Mouse (Mus musculus) forebrain, embryonic 16.5 days (tissue): ENCODE measurements at regions not wholly inside any gene's neighbourhood (a gene's known extent, or its start where the extent isn't known, plus 50 kb on each side); places are given as distances from the start of the nearest gene placed in this dataset.

Experiments
- ATAC-seq: fragments of 200-750 bp; cut with Nextera tagmentation; 2 replicates; pipeline ENCODE4 v1.8.0; 2017; ENCODE audit warnings: mild to moderate bottlenecking, moderate library complexity
- H3K27ac ChIP-seq: fragments of 300-500 bp; sonication (generic); 2 replicates; pipeline ENCODE4 v1.5.1; 2014; ENCODE audit warnings: low read length, control low read depth
- H3K27me3 ChIP-seq: fragments of 300-500 bp; sonication (generic); replicated peaks from 2 replicates; pipeline ENCODE4 v1.6.1; 2014; ENCODE audit warnings: low read length; ENCODE audit not compliant: control insufficient read depth, insufficient read depth
- H3K36me3 ChIP-seq: fragments of 300-500 bp; sonication (generic); 2 replicates; pipeline ENCODE4 v1.6.1; 2014; ENCODE audit not compliant: control insufficient read depth, insufficient read depth
- H3K4me1 ChIP-seq: fragments of 300-500 bp; sonication (generic); replicated peaks from 2 replicates; pipeline ENCODE4 v1.6.1; 2014; ENCODE audit warnings: low read length; ENCODE audit not compliant: control insufficient read depth, insufficient read depth
- H3K4me2 ChIP-seq: fragments of 300-500 bp; sonication (generic); 2 replicates; pipeline ENCODE4 v1.6.1; 2014; ENCODE audit warnings: mild to moderate bottlenecking, low read length, control low read depth
- H3K4me3 ChIP-seq: fragments of 300-500 bp; sonication (generic); replicated peaks from 2 replicates; pipeline ENCODE4 v1.5.1; 2014; ENCODE audit warnings: mild to moderate bottlenecking, low read length, control low read depth
- H3K9ac ChIP-seq: fragments of 300-500 bp; sonication (generic); replicated peaks from 2 replicates; pipeline ENCODE4 v1.6.1; 2014; ENCODE audit warnings: low read depth, low read length, control low read depth
- H3K9me3 ChIP-seq: fragments of 300-500 bp; sonication (generic); 2 replicates; pipeline ENCODE4 v1.6.1; 2016; ENCODE audit warnings: low read length; ENCODE audit not compliant: control insufficient read depth
- WGBS: fragments of 180-500 bp; shearing (Covaris S2); extraction: QIAGEN DNeasy Blood & Tissue Kit; methylation state at CpG from one replicate; pipeline ENCODE4 v1.1.7; 2014; 5-methylcytosine and 5-hydroxymethylcytosine counted together

DNA sequence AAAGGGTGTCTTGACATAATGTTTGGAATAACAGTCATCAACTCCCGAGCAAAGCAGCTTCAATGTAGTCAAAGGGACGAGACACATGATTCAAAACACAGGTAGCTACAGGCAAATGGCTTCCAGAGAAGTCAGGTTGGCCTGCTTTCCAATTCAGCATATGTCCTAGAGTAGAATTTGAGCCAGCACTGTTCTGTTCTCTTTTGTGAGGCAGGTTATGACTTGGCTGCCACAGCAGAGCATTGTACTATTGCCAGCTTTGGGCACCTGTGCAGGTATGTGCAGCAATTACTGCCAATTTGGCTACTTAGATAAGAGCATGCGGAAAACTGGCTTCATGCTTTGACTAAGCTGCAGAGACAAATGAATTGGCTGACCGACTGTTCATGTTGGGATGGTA, 699.1 kb downstream of the Pkhd1 start:
- H3K9me3 ChIP-seq = no peaks in the 10 kb centered on the region
- H3K36me3 ChIP-seq = no peaks in the 10 kb centered on the region
- H3K27me3 ChIP-seq = no peaks in the 10 kb centered on the region
- H3K27ac ChIP-seq = no peak overlapping the region
- ATAC-seq = no peak
- WGBS = 82% methylated on average over 4 of the region's 4 CpGs
- H3K4me3 ChIP-seq = no peak overlapping the region
- no peaks in the 10 kb centered on the region for H3K4me1 ChIP-seq
- H3K4me2 ChIP-seq = no peak overlapping the region
- no peak overlapping the region for H3K9ac ChIP-seq

DNA sequence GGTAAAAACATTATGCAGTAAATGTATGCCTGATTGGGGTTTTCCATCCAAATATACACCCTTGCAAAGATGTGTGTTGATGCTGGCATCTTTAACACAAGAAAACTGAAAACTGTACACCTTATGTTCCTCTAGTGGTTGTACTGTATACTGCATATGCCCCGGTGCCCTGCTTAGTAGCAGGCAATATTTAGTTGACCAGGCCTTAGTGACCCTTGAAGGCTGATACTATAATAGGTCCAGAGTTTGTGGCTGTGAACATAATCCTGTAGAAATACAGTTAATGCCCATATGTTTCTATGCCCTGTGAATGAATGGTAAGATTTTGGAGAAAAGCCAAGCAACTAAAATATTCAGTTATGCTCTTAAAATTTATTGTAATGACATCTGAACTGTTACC, 690.7 kb downstream of the Pkhd1 start:
- Histone ChIP-seq H3K9me3 (no peaks in the 10 kb centered on the region), H3K4me2 (no peak overlapping the region), H3K36me3 (no peaks in the 10 kb centered on the region), H3K4me3 (no peak overlapping the region), H3K27ac (no peak overlapping the region), H3K27me3 (no peaks in the 10 kb centered on the region), H3K4me1 (no peaks in the 10 kb centered on the region), H3K9ac (no peak overlapping the region)
- WGBS = 79% methylated on average over 1 of the region's 1 CpGs
- peak; percentile 40; the same call in 1 of the 2 replicates for ATAC-seq

DNA sequence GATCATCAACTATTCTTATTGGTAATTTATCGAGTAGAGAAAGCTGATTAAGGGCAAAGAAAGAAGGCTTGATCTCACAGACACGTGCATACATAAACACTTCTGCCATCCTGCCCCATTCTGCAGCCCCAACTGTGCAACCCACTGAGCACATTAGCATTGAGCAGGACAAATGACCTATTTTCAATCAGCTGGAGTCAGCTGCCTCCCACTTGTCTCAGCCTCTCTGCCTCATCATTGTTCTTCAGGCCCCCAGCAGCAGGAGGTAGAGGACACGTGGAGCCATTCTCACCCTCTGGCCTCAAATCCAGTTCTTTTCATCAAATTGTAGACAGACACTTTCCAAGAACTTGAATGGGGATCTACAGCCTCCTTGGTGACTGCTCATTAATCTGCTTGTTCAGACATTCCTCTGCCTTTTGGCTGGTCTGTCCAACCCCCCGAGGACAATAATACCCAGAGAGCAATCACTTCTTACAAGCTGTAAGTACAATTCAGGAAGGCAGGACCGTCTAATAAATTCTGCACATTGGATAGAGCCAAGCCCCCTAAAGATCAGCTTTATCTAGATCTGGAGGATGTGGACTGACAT, 690.0 kb downstream of the Pkhd1 start:
- 2% methylated on average over 5 of the region's 5 CpGs for WGBS

DNA sequence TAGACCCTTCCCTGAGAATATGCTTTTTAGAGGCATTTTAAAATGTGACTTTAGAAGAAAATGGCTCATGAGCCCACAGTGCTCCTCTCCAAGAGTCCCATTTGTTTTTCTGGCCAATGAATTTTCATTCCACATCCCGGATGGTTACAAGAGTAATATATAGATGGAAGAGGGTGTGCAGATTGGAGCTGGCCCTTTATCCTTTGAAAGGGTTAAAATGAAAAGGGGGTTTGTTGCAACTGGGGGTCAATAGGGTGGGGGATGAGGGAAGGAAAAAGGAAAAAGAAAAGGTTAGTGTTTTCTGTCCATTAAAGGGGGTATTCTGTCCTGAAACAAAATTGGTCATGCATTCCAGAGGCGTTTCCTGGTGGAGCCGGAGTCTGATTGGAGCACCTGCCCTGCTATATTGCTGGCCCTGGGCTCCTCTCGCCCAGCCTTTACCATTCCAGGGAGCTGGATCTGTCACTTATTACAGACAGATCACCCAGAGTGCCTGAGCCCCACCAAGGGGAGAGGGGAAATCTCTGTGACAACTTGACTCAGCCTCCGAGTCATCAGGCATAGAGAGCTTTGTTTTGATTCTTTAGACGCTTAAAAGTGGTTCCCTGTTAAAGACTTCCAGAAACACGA, 666.7 kb downstream of the Pkhd1 start:
- H3K27me3 ChIP-seq = no peaks in the 10 kb centered on the region
- H3K27ac ChIP-seq = no peak overlapping the region
- no peak for ATAC-seq
- no peak overlapping the region for H3K4me2 ChIP-seq
- H3K4me1 ChIP-seq = no peaks in the 10 kb centered on the region
- WGBS = 24% methylated on average over 7 of the region's 7 CpGs
- no peaks in the 10 kb centered on the region for H3K9me3 ChIP-seq
- H3K36me3 ChIP-seq = no peaks in the 10 kb centered on the region
- no peak overlapping the region for H3K4me3 ChIP-seq
- H3K9ac ChIP-seq = no peak overlapping the region

More for the DNA sequence above, 690.0 kb downstream of the Pkhd1 start:
- ATAC-seq = no peak
- Histone ChIP-seq H3K9ac (no peak overlapping the region), H3K4me1 (no peaks in the 10 kb centered on the region), H3K4me2 (no peak overlapping the region), H3K27me3 (no peaks in the 10 kb centered on the region), H3K27ac (no peak overlapping the region), H3K9me3 (no peaks in the 10 kb centered on the region), H3K4me3 (no peak overlapping the region), H3K36me3 (no peaks in the 10 kb centered on the region)

DNA sequence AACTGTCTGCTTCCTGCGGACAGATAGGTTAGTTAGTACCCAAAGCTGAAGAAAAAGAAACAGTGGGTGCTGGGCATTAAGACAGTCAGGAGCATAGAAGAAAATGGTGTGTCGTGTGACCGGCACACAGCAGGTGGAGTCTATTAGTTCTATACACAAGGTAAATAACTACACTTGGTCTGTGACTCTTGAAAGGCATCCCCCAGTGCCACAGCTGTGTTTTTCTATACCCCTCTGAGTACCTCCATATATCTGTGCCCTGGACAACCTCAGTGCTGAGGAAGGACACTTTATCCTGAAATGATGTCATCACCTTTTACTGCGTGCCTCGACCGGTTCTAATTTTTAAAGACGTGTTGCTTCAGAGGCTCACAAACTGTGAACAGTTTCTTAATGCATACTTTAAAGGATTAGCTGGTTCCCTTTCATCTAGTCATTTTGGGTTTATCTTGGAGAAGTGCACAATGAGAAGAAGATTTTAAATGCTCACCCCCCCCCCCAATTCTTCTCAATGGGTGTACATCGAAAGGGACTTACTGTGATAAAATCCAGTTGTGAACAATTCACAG, 666.1 kb downstream of the Pkhd1 start:
- Histone ChIP-seq H3K27ac (no peak overlapping the region), H3K9me3 (no peaks in the 10 kb centered on the region), H3K4me3 (no peak overlapping the region), H3K9ac (no peak overlapping the region), H3K4me2 (no peak overlapping the region), H3K27me3 (no peaks in the 10 kb centered on the region), H3K4me1 (no peaks in the 10 kb centered on the region), H3K36me3 (no peaks in the 10 kb centered on the region)
- ATAC-seq = no peak
- WGBS = 22% methylated on average over 8 of the region's 8 CpGs

DNA sequence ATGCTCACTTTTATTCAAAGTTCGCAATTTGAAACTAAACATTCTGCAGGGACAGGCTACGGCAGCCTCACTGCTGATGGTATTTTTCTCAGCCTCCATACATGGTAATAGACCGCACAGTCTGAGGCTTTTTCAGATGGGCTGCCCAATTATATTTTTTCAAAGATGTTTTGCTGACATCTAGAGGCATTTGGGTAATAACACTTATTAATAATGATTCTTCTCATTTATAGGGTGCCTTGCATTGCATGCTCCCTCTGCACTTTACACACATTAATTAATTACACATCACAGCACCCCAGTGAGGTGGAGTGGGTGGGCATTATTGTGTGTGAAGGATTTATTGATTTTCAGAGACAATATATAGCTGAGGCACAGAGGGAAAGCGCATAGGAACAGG, 644.5 kb downstream of the Pkhd1 start:
- peak; percentile 90 for ATAC-seq
- Histone ChIP-seq H3K27me3 (no peaks in the 10 kb centered on the region), H3K9ac (no peak overlapping the region), H3K27ac (no peak overlapping the region), H3K36me3 (no peaks in the 10 kb centered on the region), H3K4me2 (no peak overlapping the region), H3K4me1 (no peaks in the 10 kb centered on the region), H3K9me3 (no peaks in the 10 kb centered on the region), H3K4me3 (no peak overlapping the region)
- 30% methylated on average over 4 of the region's 4 CpGs for WGBS

DNA sequence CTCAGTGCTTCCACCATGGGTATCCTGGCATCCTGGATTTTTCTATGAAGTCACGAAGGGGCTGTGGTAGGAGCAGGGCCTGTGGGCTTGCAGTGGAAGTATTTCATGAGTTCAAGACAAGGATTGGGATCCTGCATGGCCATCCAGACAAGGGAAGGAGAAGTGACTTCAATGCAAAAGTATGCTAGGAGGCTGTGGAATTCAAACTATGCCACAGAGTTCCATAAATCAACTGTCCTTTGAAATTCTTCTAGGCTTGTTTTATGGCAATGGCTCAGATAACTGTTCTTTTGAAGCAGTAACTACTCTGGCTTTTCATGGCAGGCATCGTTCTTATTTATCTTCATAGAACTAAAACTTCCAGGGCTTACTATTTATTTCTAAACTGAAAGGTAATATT, 643.9 kb downstream of the Pkhd1 start:
- Histone ChIP-seq H3K27ac (no peak overlapping the region), H3K4me2 (no peak overlapping the region), H3K4me3 (no peak overlapping the region), H3K9me3 (no peaks in the 10 kb centered on the region), H3K4me1 (no peaks in the 10 kb centered on the region), H3K27me3 (0 out of 2 replicates have a peak, but pooled peaks cover 2% of the 10 kb centered on the region), H3K36me3 (no peaks in the 10 kb centered on the region), H3K9ac (no peak overlapping the region)
- no peak for ATAC-seq
- WGBS = 62% methylated on average over 2 of the region's 2 CpGs

DNA sequence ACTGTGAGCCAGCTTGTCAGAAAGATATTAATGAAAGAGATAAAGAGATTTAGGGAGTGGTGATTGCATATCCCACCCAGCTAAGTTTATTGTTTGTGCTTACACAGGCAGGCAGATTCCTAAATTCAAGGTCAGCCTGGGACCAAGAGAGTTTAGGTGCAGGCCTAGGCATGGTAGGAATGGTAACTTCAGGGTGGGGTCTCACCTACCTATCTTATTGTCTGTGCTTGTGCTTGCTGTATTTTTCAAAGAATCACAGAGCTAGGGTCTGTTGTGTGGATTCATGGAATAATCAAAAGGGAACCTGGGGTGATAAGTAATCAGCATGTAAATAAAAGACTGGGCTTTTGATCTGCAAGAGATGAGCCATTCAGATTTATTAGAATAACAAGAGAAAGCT, 642.4 kb downstream of the Pkhd1 start:
- Histone ChIP-seq H3K4me1 (no peaks in the 10 kb centered on the region), H3K9me3 (no peaks in the 10 kb centered on the region), H3K27ac (no peak overlapping the region), H3K36me3 (no peaks in the 10 kb centered on the region), H3K9ac (no peak overlapping the region), H3K27me3 (0 out of 2 replicates have a peak, but pooled peaks cover 2% of the 10 kb centered on the region), H3K4me2 (no peak overlapping the region), H3K4me3 (no peak overlapping the region)
- no peak for ATAC-seq

DNA sequence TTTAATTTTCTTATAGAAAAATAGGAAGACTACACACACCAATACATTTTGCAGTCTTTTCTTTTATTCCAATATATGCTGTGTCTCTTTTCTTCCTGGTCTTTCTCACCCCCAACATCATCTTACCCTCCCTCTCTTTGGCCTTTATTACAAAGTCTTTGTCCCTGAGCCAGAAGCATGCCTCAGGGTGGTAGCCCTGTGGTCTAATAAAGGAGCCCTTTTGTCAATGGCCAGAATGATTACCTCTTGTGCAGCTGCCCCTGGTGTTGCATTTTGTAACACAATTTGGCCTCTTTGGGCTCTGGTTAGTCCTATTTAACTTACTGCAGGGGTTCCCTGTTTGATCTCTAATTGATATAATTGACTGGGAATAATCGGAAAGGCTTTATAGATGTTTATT, 636.7 kb downstream of the Pkhd1 start:
- ATAC-seq = no peak
- no peak overlapping the region for H3K27ac ChIP-seq
- no peaks in the 10 kb centered on the region for H3K4me1 ChIP-seq
- 4% methylated on average over 1 of the region's 1 CpGs for WGBS
- no peak overlapping the region for H3K4me2 ChIP-seq
- H3K27me3 ChIP-seq = 0 out of 2 replicates have a peak, but pooled peaks cover 2% of the 10 kb centered on the region
- H3K36me3 ChIP-seq = no peaks in the 10 kb centered on the region
- H3K4me3 ChIP-seq = no peak overlapping the region
- no peaks in the 10 kb centered on the region for H3K9me3 ChIP-seq
- H3K9ac ChIP-seq = no peak overlapping the region
